Mouse (Mus musculus) small intestine, adult 2 months (tissue): ENCODE data around the gene Srp68.

Source experiments
- CTCF ChIP-seq: fragments of 200-500 bp; IDR thresholded peaks from 2 replicates; pipeline ENCODE4 v1.5.1; 2012; ENCODE audit warnings: low read depth, mild to moderate bottlenecking, control low read depth, inconsistent platforms, low read length, moderate library complexity, mixed read lengths; ENCODE audit not compliant: insufficient replicate concordance, insufficient read length; ENCODE audit errors: extremely low read depth
- POLR2A ChIP-seq: fragments of 200-500 bp; IDR thresholded peaks from 2 replicates; pipeline ENCODE4 v1.6.1; 2012; ENCODE audit warnings: low read depth, mild to moderate bottlenecking, control low read depth, inconsistent platforms, low read length, moderate library complexity

DNA sequence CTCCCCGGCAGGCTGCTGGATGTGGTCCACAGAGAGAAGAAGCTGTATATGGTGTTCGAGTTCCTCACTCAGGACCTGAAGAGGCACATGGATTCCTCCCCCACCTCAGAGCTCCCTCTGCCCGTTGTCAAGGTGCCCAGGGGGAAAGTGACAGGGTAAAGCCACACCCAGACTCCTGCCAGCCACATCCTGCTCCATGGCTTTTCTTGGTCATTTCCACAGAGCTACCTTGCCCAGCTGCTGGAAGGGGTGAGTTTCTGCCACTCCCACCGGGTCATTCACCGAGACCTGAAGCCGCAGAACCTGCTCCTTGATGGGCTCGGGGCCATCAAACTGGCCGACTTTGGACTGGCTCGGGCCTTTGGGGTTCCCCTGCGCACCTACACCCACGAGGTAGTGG is 57.5 kb downstream of the Srp68 start:
- TF ChIP-seq CTCF (no peak), POLR2A (no peak)
